Mouse (Mus musculus): ENCODE measurements around the gene Inhbe. TPM values are rescaled to one million over a fixed set of nuclear protein-coding genes. Genes with fewer than 3 reads are reported as not detected.
A peak's percentile ranks its signal among the peaks of the same experiment; 100 is the strongest.

Gene Inhbe
- polyA plus RNA-seq, 1 experiment from 2014 or later: not detected

DNA sequence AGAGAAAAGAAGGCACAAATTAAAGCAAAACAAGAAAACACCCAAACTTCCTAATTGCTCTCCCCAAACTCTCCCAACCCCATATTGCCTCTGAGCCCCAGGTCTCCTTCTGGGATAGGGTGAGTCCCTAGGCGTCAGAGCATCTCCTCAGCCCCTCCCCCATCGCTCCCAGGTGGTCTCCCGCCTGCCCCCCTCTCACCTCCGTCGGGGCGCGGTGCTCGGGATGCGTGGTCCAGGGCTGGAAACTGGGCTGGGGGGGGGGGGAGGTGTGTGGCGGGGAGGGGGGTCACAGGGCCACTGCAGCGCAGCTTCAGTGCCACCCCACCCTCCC lies 12.9 kb downstream of the Inhbe start:
- 0% methylated on average over 11 of the region's 11 CpGs for WGBS
- peaks cover 37% of the 10 kb centered on the region for H3K27me3 ChIP-seq
- H3K36me3 ChIP-seq: no peaks in the 10 kb centered on the region
- H3K9ac ChIP-seq: peak overlapping the region; percentile 59
- peak overlapping the region; percentile 36 for H3K4me3 ChIP-seq
- H3K27ac ChIP-seq (replicated peaks): no peak overlapping the region
- no peak for ATAC-seq (ENCODE audit: low read depth)
- peak overlapping the region; percentile 60 for H3K4me2 ChIP-seq
- H3K4me1 ChIP-seq (replicated peaks): peaks cover 37% of the 10 kb centered on the region
- no peaks in the 10 kb centered on the region for H3K9me3 ChIP-seq

DNA sequence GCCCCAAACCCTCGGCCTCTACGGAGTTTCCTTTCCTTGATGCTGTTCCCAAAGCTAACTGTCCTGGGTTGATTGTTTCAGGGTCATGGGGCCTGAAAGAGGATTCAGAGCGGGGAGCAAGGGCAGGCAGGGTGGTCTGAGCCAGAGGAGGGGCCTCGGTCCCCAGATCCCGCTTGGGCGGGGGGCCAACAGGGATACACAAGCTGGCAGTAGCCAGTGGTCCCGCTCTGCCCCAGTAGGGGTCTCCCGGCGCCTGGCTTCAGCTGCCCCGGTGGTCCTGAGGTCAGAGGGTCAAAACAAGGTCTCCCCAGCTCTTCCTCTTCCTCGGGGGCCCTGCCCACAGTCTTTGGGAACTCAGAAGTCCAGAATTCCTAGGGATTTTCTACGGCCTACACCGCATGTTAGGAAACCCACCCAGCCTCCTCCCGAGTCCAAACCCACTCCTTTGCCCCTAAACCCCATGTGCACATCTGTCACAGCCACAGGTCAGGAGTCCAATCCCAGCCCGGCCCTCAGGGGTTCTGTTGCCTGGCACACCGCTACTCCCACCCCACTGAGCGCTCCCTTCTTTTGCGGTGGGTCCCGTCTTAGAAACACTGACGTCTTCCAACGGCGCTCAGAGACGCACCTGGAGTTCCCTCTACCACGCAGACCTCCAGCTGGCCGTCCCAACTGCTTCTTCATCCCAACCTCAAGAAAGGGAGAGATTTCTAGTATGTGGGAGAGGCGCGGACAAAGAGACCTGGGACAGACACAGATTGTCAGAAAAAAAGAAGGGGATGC lies 13.4 kb downstream of the Inhbe start:
- Histone ChIP-seq H3K9me3 (no peaks in the 10 kb centered on the region), H3K27ac (replicated peaks) (peak overlapping the region; percentile 33), H3K27me3 (peaks cover 37% of the 10 kb centered on the region), H3K4me2 (peak overlapping the region; percentile 60), H3K4me1 (replicated peaks) (peaks cover 37% of the 10 kb centered on the region), H3K4me3 (peak overlapping the region; percentile 36), H3K36me3 (no peaks in the 10 kb centered on the region), H3K9ac (peak overlapping the region; percentile 59)
- WGBS: under 1% methylated on average over 27 of the region's 27 CpGs
- ATAC-seq (ENCODE audit: low read depth): no peak

DNA sequence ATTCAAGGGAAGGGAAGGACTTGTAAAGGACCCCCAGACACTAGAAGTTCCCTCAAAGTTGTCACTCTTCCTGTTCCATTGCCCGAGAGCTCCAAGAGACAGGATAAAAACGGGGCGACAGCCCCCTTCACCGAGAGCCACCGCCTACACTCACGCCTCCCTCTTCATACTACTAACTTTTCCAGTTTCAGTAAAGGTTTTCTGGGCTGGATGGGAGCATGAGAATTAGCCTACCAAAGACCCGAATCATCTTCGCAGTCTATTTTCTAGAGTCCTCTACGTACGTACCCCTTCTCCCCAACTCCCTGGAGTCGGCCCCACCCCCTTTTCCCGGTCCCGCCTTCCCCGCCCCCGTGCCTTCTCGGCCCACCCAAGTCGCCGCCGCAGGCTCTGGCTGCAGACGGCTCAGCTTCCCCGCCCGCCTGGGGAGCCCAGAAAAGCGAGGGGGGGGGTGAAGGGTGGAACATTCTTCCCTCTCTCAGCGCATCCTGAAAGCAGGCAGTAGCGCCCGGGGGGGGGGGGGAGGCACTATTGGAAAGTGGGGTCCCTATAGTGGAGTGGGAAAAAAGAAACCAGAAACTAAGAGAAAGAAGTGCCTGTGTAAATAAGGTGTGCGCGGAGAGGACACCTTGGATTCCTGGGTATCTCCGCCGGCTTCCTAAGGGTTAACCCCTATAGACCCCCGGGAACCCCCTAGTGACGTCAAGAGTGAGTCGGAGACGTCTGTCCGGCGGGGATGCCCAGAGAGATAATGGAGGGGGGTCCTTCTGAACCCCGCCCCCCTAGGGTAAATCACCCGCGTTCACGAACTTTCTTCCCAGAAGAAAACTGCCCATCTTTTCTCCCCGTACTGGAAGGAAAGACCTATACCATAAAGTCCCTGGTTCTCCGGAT lies 14.3 kb downstream of the Inhbe start:
- Histone ChIP-seq H3K4me1 (replicated peaks) (peaks cover 37% of the 10 kb centered on the region), H3K36me3 (no peaks in the 10 kb centered on the region), H3K27ac (replicated peaks) (peak overlapping the region; percentile 59), H3K9ac (peak overlapping the region; percentile 59), H3K4me3 (peak overlapping the region; percentile 36), H3K9me3 (no peaks in the 10 kb centered on the region), H3K4me2 (peak overlapping the region; percentile 60), H3K27me3 (peaks cover 37% of the 10 kb centered on the region)
- under 1% methylated on average over 42 of the region's 42 CpGs for WGBS
- ATAC-seq (ENCODE audit: low read depth): peak; percentile 40

DNA sequence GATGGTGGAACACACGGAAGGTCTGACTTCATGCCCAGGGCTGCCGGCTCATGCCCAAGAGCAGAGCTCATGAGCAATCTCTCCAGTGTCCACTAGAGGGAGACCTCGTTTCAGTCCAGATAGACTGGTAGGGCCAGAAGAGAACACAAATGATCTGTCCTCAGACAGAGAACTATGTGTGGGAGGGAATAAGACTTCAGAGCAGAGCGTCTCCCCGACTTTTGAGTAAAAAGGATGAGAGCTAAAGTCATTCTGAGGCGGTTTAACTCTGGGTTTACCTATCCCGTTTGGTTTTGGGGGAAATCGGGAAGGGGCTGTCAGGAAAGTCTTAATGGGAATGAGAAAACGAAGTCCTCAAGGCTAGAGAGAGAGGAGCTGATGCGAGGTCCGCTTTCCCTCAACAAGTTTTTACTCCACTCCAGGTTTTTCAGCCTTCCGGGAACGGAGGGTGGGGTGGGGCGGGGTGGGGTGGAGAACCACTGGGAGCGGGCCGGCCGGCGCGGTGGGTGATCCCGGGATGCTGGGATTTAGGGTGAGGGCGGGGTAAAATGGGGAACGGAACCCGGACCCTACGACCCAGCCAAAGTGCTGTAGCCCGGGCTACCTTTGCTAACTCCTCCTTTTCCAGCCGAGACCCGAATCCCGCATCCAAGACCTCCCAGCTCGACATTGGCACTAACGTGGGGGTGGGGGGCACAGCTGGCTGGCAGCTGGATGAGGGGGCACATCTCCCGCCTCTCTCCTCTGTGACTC lies 15.1 kb downstream of the Inhbe start:
- Histone ChIP-seq H3K4me1 (replicated peaks) (peaks cover 37% of the 10 kb centered on the region), H3K27ac (replicated peaks) (peak overlapping the region; percentile 59), H3K27me3 (peaks cover 37% of the 10 kb centered on the region), H3K4me2 (peak overlapping the region; percentile 60), H3K9me3 (no peaks in the 10 kb centered on the region), H3K4me3 (peak overlapping the region; percentile 36), H3K9ac (peak overlapping the region; percentile 59), H3K36me3 (no peaks in the 10 kb centered on the region)
- under 1% methylated on average over 31 of the region's 31 CpGs for WGBS
- ATAC-seq (ENCODE audit: low read depth): peak; percentile 73

DNA sequence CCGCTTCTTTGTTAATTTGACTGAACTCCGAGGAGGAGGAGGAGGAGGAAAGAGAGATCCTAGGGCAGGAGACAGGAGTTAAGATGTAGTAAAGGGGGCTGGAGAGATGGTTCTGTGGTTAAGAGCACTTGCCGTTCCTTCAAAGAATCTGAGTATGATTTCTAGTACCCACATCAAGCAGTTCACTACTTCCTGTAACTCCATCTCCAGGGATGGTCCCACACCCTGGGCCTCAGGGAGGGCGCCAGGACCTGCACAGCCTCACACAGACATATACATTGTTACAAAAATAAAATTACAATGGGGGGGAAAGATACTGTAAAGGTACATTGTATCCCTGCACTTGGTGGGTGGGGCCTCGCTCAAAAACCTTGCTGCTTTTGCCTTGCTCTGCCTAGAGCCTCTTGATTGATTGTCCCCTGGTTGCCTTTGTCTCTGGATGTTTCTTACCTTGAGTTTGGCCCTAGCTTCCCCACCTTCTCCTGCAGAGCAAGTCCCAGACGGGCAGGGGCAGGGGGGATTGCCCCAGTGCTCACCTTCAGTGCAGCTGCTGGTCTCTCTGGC lies 16.6 kb downstream of the Inhbe start:
- no peak for ATAC-seq (ENCODE audit: low read depth)
- peaks cover 37% of the 10 kb centered on the region for H3K4me1 ChIP-seq (replicated peaks)
- no peak overlapping the region for H3K4me2 ChIP-seq
- H3K4me3 ChIP-seq: no peak overlapping the region
- H3K9me3 ChIP-seq: no peaks in the 10 kb centered on the region
- WGBS: 86% methylated on average over 6 of the region's 6 CpGs
- H3K36me3 ChIP-seq: no peaks in the 10 kb centered on the region
- H3K27me3 ChIP-seq: peaks cover 32% of the 10 kb centered on the region
- no peak overlapping the region for H3K27ac ChIP-seq (replicated peaks)
- no peak overlapping the region for H3K9ac ChIP-seq

DNA sequence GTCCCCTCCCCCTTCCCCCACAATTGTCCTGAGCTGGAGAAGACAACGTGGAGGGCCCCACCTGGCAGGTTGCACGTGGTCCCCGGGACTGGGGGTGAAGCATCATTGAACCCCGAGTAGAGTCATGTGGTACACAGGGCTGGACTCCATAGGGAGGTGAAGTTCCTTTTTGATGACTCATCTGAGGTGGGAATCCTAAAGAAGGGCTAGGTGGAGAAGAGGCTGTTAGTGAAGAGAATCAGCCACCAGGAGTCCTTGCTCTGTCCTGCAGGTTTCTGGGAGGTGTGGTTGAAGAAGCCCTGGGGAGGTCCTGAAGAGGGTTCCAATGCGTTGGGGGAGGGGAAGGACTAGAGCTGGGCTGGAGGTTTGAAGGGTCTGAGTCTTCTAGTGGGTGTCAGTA lies 17.3 kb downstream of the Inhbe start:
- Histone ChIP-seq H3K4me1 (replicated peaks) (peaks cover 31% of the 10 kb centered on the region), H3K27ac (replicated peaks) (no peak overlapping the region), H3K9me3 (no peaks in the 10 kb centered on the region), H3K27me3 (peaks cover 26% of the 10 kb centered on the region), H3K4me3 (no peak overlapping the region), H3K9ac (no peak overlapping the region), H3K4me2 (no peak overlapping the region), H3K36me3 (no peaks in the 10 kb centered on the region)
- whole genome bisulfite sequencing: 70% methylated on average over 5 of the region's 5 CpGs
- no peak for ATAC-seq (ENCODE audit: low read depth)

DNA sequence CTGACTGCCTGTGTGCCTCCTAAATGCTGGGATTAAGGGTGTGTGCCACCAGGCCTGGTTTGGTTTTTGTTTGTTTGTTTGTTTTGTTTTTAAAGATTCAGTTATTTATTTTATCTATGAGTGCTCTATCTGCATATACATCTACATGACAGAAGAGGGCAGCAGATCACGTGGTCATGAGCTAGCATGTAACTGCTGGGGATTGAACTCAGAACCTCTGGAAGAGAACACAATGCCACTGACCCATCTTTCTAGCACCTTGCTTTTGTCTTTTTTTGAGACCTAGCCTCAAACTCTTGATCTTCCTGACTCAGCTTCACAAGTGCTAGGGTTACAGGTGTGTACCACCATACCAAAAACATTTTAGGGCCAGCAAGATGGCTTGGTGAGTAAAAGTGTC lies 18.9 kb downstream of the Inhbe start:
- Histone ChIP-seq H3K36me3 (no peaks in the 10 kb centered on the region), H3K27me3 (peaks cover 14% of the 10 kb centered on the region), H3K9me3 (no peaks in the 10 kb centered on the region), H3K4me2 (no peak overlapping the region), H3K27ac (replicated peaks) (no peak overlapping the region), H3K4me1 (replicated peaks) (peaks cover 14% of the 10 kb centered on the region), H3K4me3 (no peak overlapping the region), H3K9ac (no peak overlapping the region)
- WGBS: 74% methylated on average over 1 of the region's 1 CpGs
- ATAC-seq (ENCODE audit: low read depth): no peak

DNA sequence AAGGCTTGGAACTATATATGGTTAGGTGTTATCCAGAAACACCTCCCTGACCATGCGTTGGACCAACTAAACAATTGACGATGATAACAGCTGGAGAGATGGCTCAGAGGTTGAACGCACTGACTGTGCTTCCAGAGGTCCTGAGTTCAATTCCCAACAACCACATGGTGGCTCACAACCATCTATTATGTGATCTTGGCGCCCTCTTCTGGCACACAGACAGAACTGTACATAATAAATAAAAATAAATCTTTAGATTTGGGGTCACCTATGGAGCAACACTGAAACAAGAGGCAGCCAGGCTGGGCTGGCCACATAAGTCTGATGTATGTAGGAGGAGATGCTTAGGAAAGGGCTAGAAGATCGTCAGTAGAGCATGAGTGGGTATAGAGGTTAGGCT lies 21.1 kb downstream of the Inhbe start:
- Histone ChIP-seq H3K4me2 (no peak overlapping the region), H3K27ac (replicated peaks) (no peak overlapping the region), H3K9ac (no peak overlapping the region), H3K4me1 (replicated peaks) (no peaks in the 10 kb centered on the region), H3K27me3 (peaks cover 25% of the 10 kb centered on the region), H3K9me3 (no peaks in the 10 kb centered on the region), H3K36me3 (no peaks in the 10 kb centered on the region), H3K4me3 (no peak overlapping the region)
- ATAC-seq (ENCODE audit: low read depth): no peak
- WGBS: 66% methylated on average over 5 of the region's 5 CpGs

DNA sequence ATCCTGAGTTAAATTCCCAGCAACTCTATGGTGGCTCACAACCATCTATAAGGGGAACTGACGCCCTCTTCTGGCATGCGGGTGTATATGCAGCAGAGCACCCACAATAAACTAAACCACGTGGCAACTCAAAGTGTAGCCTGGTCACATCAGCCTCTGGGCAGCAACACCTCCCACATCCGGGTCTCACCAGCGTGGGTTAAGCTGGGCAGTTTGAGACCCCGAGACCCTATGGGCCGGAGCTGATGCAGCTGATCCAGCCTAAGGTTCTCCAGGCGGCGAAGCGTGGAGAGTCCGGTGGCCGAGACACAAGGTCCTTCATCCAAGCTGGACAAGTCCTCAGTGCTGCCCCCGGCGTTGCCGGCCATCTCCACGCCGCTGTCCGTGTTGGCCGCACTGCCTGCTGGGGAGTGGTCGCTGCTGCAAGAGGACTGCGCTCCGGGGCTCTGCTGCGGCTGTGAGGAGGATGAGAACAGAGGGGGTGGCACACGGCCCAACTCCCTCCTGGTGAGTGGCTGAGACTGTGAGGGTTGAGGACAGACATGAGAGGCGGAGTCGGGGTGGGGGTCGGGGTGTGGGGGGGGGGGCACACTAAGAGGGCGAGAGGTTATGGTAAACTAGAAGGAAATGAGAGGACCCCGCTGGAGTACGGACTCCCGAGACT lies 21.9 kb downstream of the Inhbe start:
- Histone ChIP-seq H3K36me3 (no peaks in the 10 kb centered on the region), H3K9ac (no peak overlapping the region), H3K4me2 (peak overlapping the region; percentile 26; the same call in 1 of the 2 replicates), H3K27ac (replicated peaks) (no peak overlapping the region), H3K9me3 (no peaks in the 10 kb centered on the region), H3K4me3 (no peak overlapping the region), H3K27me3 (peaks cover 33% of the 10 kb centered on the region), H3K4me1 (replicated peaks) (no peaks in the 10 kb centered on the region)
- ATAC-seq (ENCODE audit: low read depth): no peak
- 40% methylated on average over 31 of the region's 31 CpGs for WGBS

DNA sequence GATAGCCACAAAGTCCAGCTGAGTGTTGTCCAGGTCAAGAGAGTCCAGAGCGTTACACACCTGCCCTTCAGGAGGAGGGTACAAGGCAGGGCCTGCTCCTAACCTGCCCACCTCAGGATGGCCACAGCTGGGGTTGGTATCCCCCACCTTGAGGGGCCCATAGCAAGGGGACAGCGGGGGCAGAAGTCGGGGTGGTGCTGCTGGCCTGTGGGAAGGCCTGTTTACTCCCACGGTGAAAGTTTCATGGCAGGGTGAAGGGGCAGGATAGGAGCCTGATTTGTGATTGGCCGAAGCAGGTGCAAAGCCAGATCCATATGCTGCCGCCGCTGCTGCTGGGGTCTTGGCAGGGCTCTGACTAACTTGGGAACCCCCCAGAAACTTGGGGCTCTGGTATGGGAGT lies 24.0 kb downstream of the Inhbe start:
- Histone ChIP-seq H3K27me3 (peaks cover 55% of the 10 kb centered on the region), H3K4me2 (no peak overlapping the region), H3K36me3 (no peaks in the 10 kb centered on the region), H3K4me3 (no peak overlapping the region), H3K4me1 (replicated peaks) (peaks cover 12% of the 10 kb centered on the region), H3K27ac (replicated peaks) (no peak overlapping the region), H3K9ac (no peak overlapping the region), H3K9me3 (no peaks in the 10 kb centered on the region)
- no peak for ATAC-seq (ENCODE audit: low read depth)
- WGBS: 76% methylated on average over 7 of the region's 7 CpGs

DNA sequence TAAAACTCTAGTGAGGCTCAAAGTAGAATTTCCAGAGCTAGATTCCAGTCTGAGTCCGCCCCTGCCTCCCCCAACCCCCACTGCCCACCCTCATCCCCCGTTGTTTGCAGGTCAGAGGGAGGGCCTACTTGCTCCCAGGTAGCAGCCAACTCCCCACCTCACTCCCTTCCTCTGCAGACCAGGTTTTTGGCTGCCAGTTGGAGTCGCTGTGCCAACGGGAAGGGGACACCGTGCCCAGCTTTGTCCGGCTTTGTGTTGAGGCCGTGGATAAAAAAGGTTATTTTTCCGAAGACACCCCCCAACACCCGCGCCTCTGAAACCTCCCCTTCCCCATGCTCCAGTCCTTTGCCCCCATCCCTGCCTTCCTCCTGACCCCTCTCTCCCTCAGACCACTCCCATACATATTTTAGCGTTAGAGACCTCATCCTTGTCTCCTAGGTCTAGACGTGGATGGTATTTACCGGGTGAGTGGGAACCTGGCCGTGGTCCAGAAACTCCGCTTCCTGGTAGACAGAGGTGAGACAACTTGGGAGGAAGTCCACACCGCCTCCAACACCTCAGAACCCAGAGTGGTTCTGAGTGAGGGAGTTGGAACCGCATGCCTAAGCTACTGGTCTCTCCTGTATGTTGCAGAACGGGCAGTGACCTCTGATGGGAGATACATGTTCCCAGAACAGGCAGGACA lies 26.6 kb downstream of the Inhbe start:
- Histone ChIP-seq H3K4me3 (no peak overlapping the region), H3K27ac (replicated peaks) (no peak overlapping the region), H3K27me3 (peaks cover 77% of the 10 kb centered on the region), H3K4me1 (replicated peaks) (peaks cover 12% of the 10 kb centered on the region), H3K9ac (no peak overlapping the region), H3K36me3 (no peaks in the 10 kb centered on the region), H3K9me3 (no peaks in the 10 kb centered on the region), H3K4me2 (no peak overlapping the region)
- ATAC-seq (ENCODE audit: low read depth): no peak
- WGBS: 49% methylated on average over 18 of the region's 18 CpGs

Data from neural tube, embryonic 13.5 days (tissue).